Mouse (Mus musculus): ENCODE data around the gene Map3k14. TPM values are rescaled to one million over a fixed set of nuclear protein-coding genes. Genes with fewer than 3 reads are reported as not detected.

Map3k14 gene
- total and polyA plus RNA-seq, 3 experiments, result 0.39 to 0.99 TPM; not detected in 1

GRCm38 (mm10) chr11:103176510-103176909, 90.8 kb downstream of the Map3k14 start:
- TF ChIP-seq MYB (IDR thresholded peaks at IDR 0.05; ENCODE audit: low read depth, low read length), result no peak
- no peak for TF ChIP-seq ZC3H11A (IDR thresholded peaks at IDR 0.05; ENCODE audit: low read depth, low read length)
- no peak for TF ChIP-seq SMC3 (IDR thresholded peaks at IDR 0.05; ENCODE audit: low read depth, low read length)
- TF ChIP-seq MXI1 (IDR thresholded peaks at IDR 0.05; ENCODE audit: low read depth, low read length), result no peak
- no peak for TF ChIP-seq TBP (IDR thresholded peaks at IDR 0.05; ENCODE audit: low read depth, low read length)
- TF ChIP-seq UBTF (IDR thresholded peaks at IDR 0.05; ENCODE audit: borderline replicate concordance, insufficient read depth, low read depth, low read length), result no peak
- TF ChIP-seq USF1 (IDR thresholded peaks at IDR 0.05; ENCODE audit: low read depth, low read length), result no peak
- TF ChIP-seq NELFE (IDR thresholded peaks at IDR 0.05; ENCODE audit: low read depth, low read length), result no peak
- TF ChIP-seq CTCF (IDR thresholded peaks at IDR 0.05 in 2 of 3, conservative IDR thresholded peaks at IDR 0.05 in 1 of 3; ENCODE audit: control insufficient read depth in 1 of 3, insufficient read depth in 1 of 3, low read depth in 2 of 3, low read length in 3 of 3, poor library complexity in 1 of 3, severe bottlenecking in 1 of 3), result no peak
- TF ChIP-seq MAFK (IDR thresholded peaks at IDR 0.05; ENCODE audit: borderline replicate concordance, low read depth, low read length), result no peak
- no peak for TF ChIP-seq HCFC1 (IDR thresholded peaks at IDR 0.05; ENCODE audit: low read depth, low read length)
- no peak for TF ChIP-seq ELF1 (IDR thresholded peaks at IDR 0.05; ENCODE audit: low read depth, low read length)
- no peak for TF ChIP-seq TCF12 (IDR thresholded peaks at IDR 0.05; ENCODE audit: low read depth, low read length)
- no peak for TF ChIP-seq EP300 (IDR thresholded peaks at IDR 0.05; ENCODE audit: low read depth in 1 of 2, low read length in 2 of 2)
- no peak overlapping the region for H3K27ac ChIP-seq (ENCODE audit: control insufficient read depth, low read depth, low read length)
- H3K36me3 ChIP-seq (ENCODE audit: control insufficient read depth in 1 of 2, insufficient read depth in 2 of 2, low read length in 2 of 2), result peaks cover 0 to 16% of the 10 kb centered on the region in 2 experiments; a peak in 2 of 4 replicates
- H3K27me3 ChIP-seq (ENCODE audit: control insufficient read depth in 1 of 2, insufficient read depth in 2 of 2, low read length in 2 of 2), result no peaks in the 10 kb centered on the region; a peak in 1 of 4 replicates
- H3K4me3 ChIP-seq (ENCODE audit: control insufficient read depth in 1 of 2, insufficient read depth in 1 of 2, low read depth in 2 of 2, low read length in 2 of 2), result no peak overlapping the region
- DNase-seq (ENCODE audit: low read depth, low spot score), result no peak
- peaks cover 7 to 31% of the 10 kb centered on the region in 2 experiments; a peak in 3 of 4 replicates for H3K4me1 ChIP-seq (ENCODE audit: control insufficient read depth in 1 of 2, insufficient read depth in 2 of 2, low read length in 2 of 2)
- H3K9me3 ChIP-seq (replicated peaks; ENCODE audit: insufficient read depth, low read length), result no peaks in the 10 kb centered on the region
- H3K9ac ChIP-seq (ENCODE audit: control insufficient read depth, low read depth, low read length, poor library complexity, severe bottlenecking), result no peak overlapping the region
- H3K79me2 ChIP-seq (ENCODE audit: control insufficient read depth, insufficient read depth, low read length, poor library complexity), result no peaks in the 10 kb centered on the region

DNA sequence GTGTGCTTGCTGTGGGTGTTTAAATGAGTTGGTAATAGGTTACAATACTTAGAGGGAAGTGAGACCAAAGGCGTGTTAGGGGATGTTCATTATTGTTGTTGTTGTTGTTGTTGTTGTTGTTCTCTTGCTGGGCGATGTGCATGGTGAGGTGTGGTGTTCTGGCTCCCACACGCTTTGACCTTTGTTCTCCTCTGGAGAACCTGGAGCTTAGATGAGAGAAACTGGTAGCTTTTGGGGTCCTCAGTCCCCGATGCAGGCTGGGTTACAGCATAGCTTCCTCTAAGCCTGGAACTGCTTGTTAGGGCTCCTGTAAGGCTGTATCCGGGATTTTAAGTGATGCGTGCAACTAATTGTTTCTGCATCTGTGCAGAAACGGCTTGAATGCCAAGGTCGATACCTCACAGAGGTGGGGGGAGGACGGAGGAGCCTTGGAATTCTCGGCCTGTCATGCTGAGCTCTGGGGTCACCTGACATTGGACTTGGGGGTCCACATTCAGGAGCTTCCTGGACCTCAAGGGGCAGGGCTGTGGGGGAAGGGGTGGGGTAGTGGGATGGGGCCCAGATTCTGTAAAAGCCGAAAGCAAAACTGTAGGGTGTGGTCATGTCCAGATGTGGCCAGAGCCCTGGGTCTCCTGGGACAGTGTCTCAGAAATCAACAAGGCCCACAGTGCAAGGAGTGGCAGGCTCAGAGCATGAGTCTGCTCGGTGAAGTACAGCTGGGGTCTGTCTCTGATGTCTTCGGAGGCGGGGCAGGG, 91.4 kb downstream of the Map3k14 start:
- H3K9ac ChIP-seq (ENCODE audit: control insufficient read depth, low read depth, low read length, poor library complexity, severe bottlenecking), result no peak overlapping the region
- peaks cover 0 to 16% of the 10 kb centered on the region in 2 experiments; a peak in 2 of 4 replicates for H3K36me3 ChIP-seq (ENCODE audit: control insufficient read depth in 1 of 2, insufficient read depth in 2 of 2, low read length in 2 of 2)
- peaks cover 7 to 31% of the 10 kb centered on the region in 2 experiments; a peak in 3 of 4 replicates for H3K4me1 ChIP-seq (ENCODE audit: control insufficient read depth in 1 of 2, insufficient read depth in 2 of 2, low read length in 2 of 2)
- H3K9me3 ChIP-seq (replicated peaks; ENCODE audit: insufficient read depth, low read length), result no peaks in the 10 kb centered on the region
- TF ChIP-seq MAFK (IDR thresholded peaks at IDR 0.05; ENCODE audit: borderline replicate concordance, low read depth, low read length) (no peak), CHD2 (IDR thresholded peaks at IDR 0.05; ENCODE audit: low read length) (no peak), KAT2A (conservative IDR thresholded peaks at IDR 0.05; ENCODE audit: low read depth, low read length) (no peak), ZC3H11A (IDR thresholded peaks at IDR 0.05; ENCODE audit: low read depth, low read length) (no peak), ZKSCAN1 (IDR thresholded peaks at IDR 0.05; ENCODE audit: low read depth, low read length) (no peak), MAZ (IDR thresholded peaks at IDR 0.05; ENCODE audit: low read depth, low read length) (no peak), MEF2A (IDR thresholded peaks at IDR 0.05; ENCODE audit: extremely low read depth, insufficient replicate concordance, low read depth, low read length, poor library complexity, severe bottlenecking) (no peak), UBTF (IDR thresholded peaks at IDR 0.05; ENCODE audit: borderline replicate concordance, insufficient read depth, low read depth, low read length) (no peak), MAX (IDR thresholded peaks at IDR 0.05; ENCODE audit: low read length) (no peak), USF2 (IDR thresholded peaks at IDR 0.05; ENCODE audit: borderline replicate concordance in 1 of 2, insufficient read depth in 1 of 2, low read depth in 1 of 2, low read length in 2 of 2) (no peak), NELFE (IDR thresholded peaks at IDR 0.05; ENCODE audit: low read depth, low read length) (no peak), SMC3 (IDR thresholded peaks at IDR 0.05; ENCODE audit: low read depth, low read length) (no peak), GABPA (IDR thresholded peaks at IDR 0.05; ENCODE audit: low read depth, low read length) (no peak), ETS1 (IDR thresholded peaks at IDR 0.05; ENCODE audit: low read depth, low read length) (no peak), NRF1 (IDR thresholded peaks at IDR 0.05; ENCODE audit: insufficient read depth, low read depth, low read length, poor library complexity, severe bottlenecking) (no peak)
- no peak overlapping the region for H3K4me3 ChIP-seq (ENCODE audit: control insufficient read depth in 1 of 2, insufficient read depth in 1 of 2, low read depth in 2 of 2, low read length in 2 of 2)
- DNase-seq (ENCODE audit: low read depth, low spot score), result no peak
- H3K27me3 ChIP-seq (ENCODE audit: control insufficient read depth in 1 of 2, insufficient read depth in 2 of 2, low read length in 2 of 2), result peaks cover 0 to 5% of the 10 kb centered on the region in 2 experiments; a peak in 2 of 4 replicates
- H3K27ac ChIP-seq (ENCODE audit: control insufficient read depth, low read depth, low read length), result peak overlapping the region; percentile 1; the same call in 1 of the 2 replicates
- H3K79me2 ChIP-seq (ENCODE audit: control insufficient read depth, insufficient read depth, low read length, poor library complexity), result no peaks in the 10 kb centered on the region; the same call in 1 of the 2 replicates

Data from MEL (cell line).